In genomic region chr11:32931928-32932327, GRCm38 (mm10) we compare ENCODE assay signal across 25 mouse cellular contexts.
DNase-seq lines count a peak whose midpoint lies in the region; ATAC-seq lines count a peak whose summit lies in the region.
"Had no signal": no experiment of that assay in that cellular context is flagged by ENCODE, and none has a peak within 500 bp of the region (broad histone marks: within the 10 kb centered on the region; RNA-seq: fewer than 3 reads in every experiment).

No protein-coding gene starts in this region.

- H3K9ac ChIP-seq in embryonic facial prominence, embryonic 14.5 days (ENCODE audit: low read depth, low read length), result no peak overlapping the region
- no peak overlapping the region for H3K9ac ChIP-seq in kidney, embryonic 16.5 days (replicated peaks; ENCODE audit: low read length)
- no peak overlapping the region for H3K9ac ChIP-seq in forebrain, embryonic 15.5 days (replicated peaks)
- H3K9ac ChIP-seq: embryonic facial prominence, embryonic 15.5 days; heart, embryonic 13.5 days; hindbrain, embryonic 14.5 days had no signal

- peak; percentile 31; the same call in 1 of the 2 replicates for ATAC-seq in embryonic facial prominence, embryonic 14.5 days (ENCODE audit: low read depth)
- ATAC-seq in kidney, embryonic 16.5 days (ENCODE audit: low FRiP score, low TSS enrichment), result no peak
- no peak for ATAC-seq in forebrain, embryonic 15.5 days (replicated peaks)
- ATAC-seq: activated CD4-positive, CD25-positive, alpha-beta regulatory T cell, adult 4 months; forebrain, embryonic 14.5 days; hindbrain, postnatal 0 days; intestine, postnatal 0 days had no signal

- 25% methylated on average over 9 of the region's 9 CpGs for WGBS in embryonic facial prominence, embryonic 14.5 days
- WGBS in limb, embryonic 10.5 days, result 18% methylated on average over 9 of the region's 9 CpGs
- WGBS in kidney, embryonic 16.5 days, result 22% methylated on average over 9 of the region's 9 CpGs
- 54% methylated on average over 9 of the region's 9 CpGs for WGBS in forebrain, embryonic 15.5 days

- no peaks in the 10 kb centered on the region for H3K36me3 ChIP-seq in embryonic facial prominence, embryonic 14.5 days (ENCODE audit: control insufficient read depth, insufficient read depth, low read length)
- no peaks in the 10 kb centered on the region for H3K36me3 ChIP-seq in limb, embryonic 10.5 days
- H3K36me3 ChIP-seq in kidney, embryonic 16.5 days (ENCODE audit: insufficient read depth, low read length), result no peaks in the 10 kb centered on the region
- no peaks in the 10 kb centered on the region for H3K36me3 ChIP-seq in forebrain, embryonic 15.5 days
- H3K36me3 ChIP-seq: embryonic facial prominence, embryonic 15.5 days; heart, embryonic 10.5 days; heart, embryonic 13.5 days had no signal

- H3K4me2 ChIP-seq in embryonic facial prominence, embryonic 14.5 days (ENCODE audit: low read depth, low read length), result no peak overlapping the region
- no peak overlapping the region for H3K4me2 ChIP-seq in kidney, embryonic 16.5 days (replicated peaks; ENCODE audit: low read depth, low read length)
- H3K4me2 ChIP-seq in forebrain, embryonic 15.5 days (replicated peaks), result no peak overlapping the region

- H3K27me3 ChIP-seq in embryonic facial prominence, embryonic 14.5 days (replicated peaks; ENCODE audit: control insufficient read depth, insufficient read depth, low read length), result peaks cover 10% of the 10 kb centered on the region; the same call in 1 of the 2 replicates
- peaks cover 64% of the 10 kb centered on the region for H3K27me3 ChIP-seq in limb, embryonic 10.5 days (ENCODE audit: low read depth, poor library complexity, severe bottlenecking)
- H3K27me3 ChIP-seq in kidney, embryonic 16.5 days (ENCODE audit: insufficient read depth, low read length), result no peaks in the 10 kb centered on the region
- H3K27me3 ChIP-seq in forebrain, embryonic 15.5 days, result no peaks in the 10 kb centered on the region

- DNase-seq in embryo, embryonic 10 days (ENCODE audit: low spot score), result peak; percentile 25
- no peak for DNase-seq in embryo, embryonic 9.5 days (ENCODE audit: extremely low spot score)
- peak; percentile 62 for DNase-seq in embryonic facial prominence, embryonic 14.5 days (ENCODE audit: low spot score)
- no peak for DNase-seq in limb, embryonic 10.5 days (ENCODE audit: low spot score)
- no peak for DNase-seq in heart, adult 9 months (ENCODE audit: low spot score in 2 of 2)
- DNase-seq in kidney, postnatal 4 days, result no peak
- DNase-seq: adrenal gland, adult 8-10 months; adrenal gland, postnatal 25 days; cerebellum, adult 11-12 months; cerebellum, adult 8-10 months; cerebellum, postnatal 14 days; gastrocnemius, postnatal 25 days; heart, adult 18-20 months; heart, postnatal 14 days; heart, postnatal 4 days had no signal

- H3K4me3 ChIP-seq in embryonic facial prominence, embryonic 14.5 days (ENCODE audit: low read depth, low read length), result no peak overlapping the region
- no peak overlapping the region for H3K4me3 ChIP-seq in limb, embryonic 10.5 days
- no peak overlapping the region for H3K4me3 ChIP-seq in kidney, embryonic 16.5 days (ENCODE audit: low read length)
- no peak overlapping the region for H3K4me3 ChIP-seq in forebrain, embryonic 15.5 days
- H3K4me3 ChIP-seq: embryonic facial prominence, embryonic 15.5 days; heart, embryonic 13.5 days had no signal

- H3K9me3 ChIP-seq in embryonic facial prominence, embryonic 14.5 days (ENCODE audit: control insufficient read depth, low read length), result 0 out of 2 replicates have a peak, but pooled peaks cover 3% of the 10 kb centered on the region
- no peaks in the 10 kb centered on the region for H3K9me3 ChIP-seq in limb, embryonic 10.5 days (replicated peaks)
- peaks cover 5% of the 10 kb centered on the region; the same call in 1 of the 2 replicates for H3K9me3 ChIP-seq in kidney, embryonic 16.5 days (ENCODE audit: low read length)
- H3K9me3 ChIP-seq in forebrain, embryonic 15.5 days, result no peaks in the 10 kb centered on the region
- H3K9me3 ChIP-seq: embryonic facial prominence, embryonic 15.5 days had no signal

- peaks cover 21% of the 10 kb centered on the region for H3K4me1 ChIP-seq in embryonic facial prominence, embryonic 14.5 days (ENCODE audit: control insufficient read depth, insufficient read depth, low read length)
- H3K4me1 ChIP-seq in limb, embryonic 10.5 days, result peaks cover 27% of the 10 kb centered on the region
- H3K4me1 ChIP-seq in kidney, embryonic 16.5 days (ENCODE audit: insufficient read depth, low read length), result 0 out of 2 replicates have a peak, but pooled peaks cover 4% of the 10 kb centered on the region
- H3K4me1 ChIP-seq in forebrain, embryonic 15.5 days, result no peaks in the 10 kb centered on the region

- H3K27ac ChIP-seq in embryonic facial prominence, embryonic 14.5 days (replicated peaks; ENCODE audit: low read depth, low read length), result 0 out of 2 replicates have a peak overlapping the region, but pooled peaks have one; percentile 10
- H3K27ac ChIP-seq in limb, embryonic 10.5 days, result peak overlapping the region; percentile 47; the same call in 1 of the 2 replicates
- H3K27ac ChIP-seq in kidney, embryonic 16.5 days (ENCODE audit: low read length), result no peak overlapping the region
- no peak overlapping the region for H3K27ac ChIP-seq in forebrain, embryonic 15.5 days (replicated peaks)
- H3K27ac ChIP-seq: embryonic facial prominence, embryonic 15.5 days; heart, embryonic 10.5 days; heart, embryonic 13.5 days; hindbrain, embryonic 14.5 days; hindbrain, postnatal 0 days had no signal

Comparison
In these comparisons a context has a peak if more than half of its experiments do, and no peak if none do; other contexts are left out.
1. DNase-seq: peak in embryo, embryonic 10 days (single experiment) and embryonic facial prominence, embryonic 14.5 days (single experiment); none in embryo, embryonic 9.5 days (single experiment), limb, embryonic 10.5 days (single experiment), heart, adult 9 months (0 of 2) and kidney, postnatal 4 days (0 of 2).
2. H3K27ac ChIP-seq: peak in embryonic facial prominence, embryonic 14.5 days (single experiment) and limb, embryonic 10.5 days (single experiment); none in kidney, embryonic 16.5 days (single experiment) and forebrain, embryonic 15.5 days (single experiment).